Mouse (Mus musculus) embryonic facial prominence, embryonic 11.5 days (tissue): Measurements from ENCODE around the gene Tardbp. TPM values are rescaled to one million over a fixed set of nuclear protein-coding genes. Genes with fewer than 3 reads are reported as not detected.
A peak's percentile ranks its signal among the peaks of the same experiment; 100 is the strongest.

Source experiments
- ATAC-seq: fragments of 200-750 bp; cut with Nextera tagmentation; replicated peaks from 2 replicates; pipeline ENCODE4 v1.8.0; 2017; ENCODE audit warnings: low read depth; ENCODE audit not compliant: insufficient number of reproducible peaks, low FRiP score, low TSS enrichment
- DNase-seq: peaks from one replicate; pipeline ENCODE4 v3.0.0-alpha.2; 2015; ENCODE audit warnings: low spot score
- H3K27ac ChIP-seq: fragments of 300-500 bp; sonication (generic); replicated peaks from 2 replicates; pipeline ENCODE4 v1.5.1; 2014; ENCODE audit warnings: mild to moderate bottlenecking, low read depth, low read length, control low read depth
- H3K27me3 ChIP-seq: fragments of 300-500 bp; sonication (generic); 2 replicates; pipeline ENCODE4 v1.6.1; 2014; ENCODE audit warnings: mild to moderate bottlenecking, low read length, moderate library complexity, mixed read lengths; ENCODE audit not compliant: control insufficient read depth, insufficient read depth
- H3K36me3 ChIP-seq: fragments of 300-500 bp; sonication (generic); replicated peaks from 2 replicates; pipeline ENCODE4 v1.6.1; 2014; ENCODE audit warnings: low read depth, mild to moderate bottlenecking, low read length, moderate library complexity, mixed read lengths; ENCODE audit not compliant: control insufficient read depth, insufficient read depth
- H3K4me1 ChIP-seq: fragments of 300-500 bp; sonication (generic); 2 replicates; pipeline ENCODE4 v1.6.1; 2014; ENCODE audit warnings: low read length, mixed read lengths; ENCODE audit not compliant: control insufficient read depth, insufficient read depth
- H3K4me2 ChIP-seq: fragments of 300-500 bp; sonication (generic); 2 replicates; pipeline ENCODE4 v1.6.1; 2014; ENCODE audit warnings: low read depth, mild to moderate bottlenecking, control low read depth, low read length, moderate library complexity
- H3K4me3 ChIP-seq: fragments of 300-500 bp; sonication (generic); 2 replicates; pipeline ENCODE4 v1.5.1; 2014; ENCODE audit warnings: low read depth, low read length, control low read depth
- H3K9ac ChIP-seq: fragments of 300-500 bp; sonication (generic); replicated peaks from 2 replicates; pipeline ENCODE4 v1.6.1; 2014; ENCODE audit warnings: mild to moderate bottlenecking, control low read depth, low read length
- H3K9me3 ChIP-seq: fragments of 300-500 bp; sonication (generic); replicated peaks from 2 replicates; pipeline ENCODE4 v1.6.1; 2016; ENCODE audit warnings: mild to moderate bottlenecking, low read length, inconsistent platforms, mixed read lengths; ENCODE audit not compliant: control insufficient read depth
- WGBS: fragments of 180-500 bp; shearing (Covaris S2); extraction: QIAGEN DNeasy Blood & Tissue Kit; methylation state at CpG from one replicate; pipeline ENCODE4 v1.1.7; 2014; 5-methylcytosine and 5-hydroxymethylcytosine counted together
- polyA plus RNA-seq: library from polyadenylated mRNA; unstranded; fragments of >200 nt; fragmentation: Nextera tagmentation; extraction: Ambion mirVana; gene quantifications from 2 replicates; pipeline ENCODE4 v1.2.1, GENCODE M21; 2014

Gene Tardbp
- polyA plus RNA-seq, 1 experiment from 2014 or later: 240 TPM

DNA sequence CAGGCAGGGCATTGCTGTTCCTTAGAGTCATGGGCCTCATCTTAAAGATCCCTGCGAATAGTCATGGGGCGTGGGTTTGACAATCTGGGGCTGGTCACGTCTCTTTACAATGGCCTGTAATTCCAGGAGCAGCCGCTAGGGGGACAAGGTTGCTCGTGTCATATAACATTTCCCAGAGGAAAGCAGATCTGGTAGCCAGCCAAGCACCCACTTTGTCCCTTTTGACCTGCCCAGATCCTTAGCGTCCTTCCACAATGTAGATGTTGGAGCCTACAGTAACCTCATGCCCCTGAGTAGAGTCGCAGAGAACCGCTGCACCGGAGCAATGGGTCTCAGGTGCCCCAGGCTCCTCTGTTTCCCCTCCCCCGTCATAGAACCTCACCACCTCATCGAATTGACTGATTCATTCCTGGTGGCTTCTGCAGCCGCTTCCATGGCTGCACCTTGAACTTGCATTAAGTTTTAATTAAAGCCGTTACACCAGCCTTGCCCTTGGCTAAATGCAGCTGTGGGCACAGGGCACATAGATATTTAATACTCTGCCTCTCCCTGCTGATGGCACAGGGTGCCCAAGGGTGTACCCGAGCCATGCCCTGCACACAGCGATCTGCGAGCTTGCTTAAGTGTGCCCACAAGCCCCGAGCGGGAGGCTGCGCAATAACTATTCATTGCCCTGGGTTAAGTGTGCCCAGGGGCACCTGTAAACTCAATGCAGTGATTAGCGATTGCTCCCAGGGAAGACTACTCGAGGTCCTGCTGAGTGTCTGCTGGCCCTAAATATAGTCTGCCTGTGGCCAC is 35.5 kb upstream of the Tardbp start:
- Histone ChIP-seq H3K4me1 (no peaks in the 10 kb centered on the region), H3K4me3 (no peak overlapping the region), H3K4me2 (no peak overlapping the region), H3K9me3 (no peaks in the 10 kb centered on the region), H3K27ac (no peak overlapping the region), H3K36me3 (no peaks in the 10 kb centered on the region), H3K27me3 (no peaks in the 10 kb centered on the region), H3K9ac (no peak overlapping the region)
- WGBS: 39% methylated on average over 21 of the region's 21 CpGs
- no peak for ATAC-seq
- peak; percentile 85 for DNase-seq

DNA sequence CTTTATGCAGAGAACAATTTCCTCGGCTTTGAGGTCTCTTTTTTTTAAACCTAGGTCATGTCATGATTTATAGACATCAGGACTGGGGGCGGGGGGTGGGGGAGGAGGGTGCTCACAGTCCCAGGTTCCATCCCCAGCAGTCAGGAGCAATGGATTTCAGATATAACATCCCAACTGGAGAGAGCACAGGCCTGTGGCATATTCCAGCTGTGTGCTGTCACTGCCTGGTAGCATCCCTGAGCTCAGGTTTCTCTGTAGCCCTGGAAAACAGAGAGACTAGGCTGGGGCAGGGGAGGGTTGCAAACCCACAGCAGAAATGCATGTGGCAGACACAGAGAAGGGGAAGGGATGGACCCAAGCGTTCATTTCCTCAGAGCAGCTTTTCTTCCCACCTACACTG is 33.4 kb upstream of the Tardbp start:
- Histone ChIP-seq H3K4me2 (no peak overlapping the region), H3K27me3 (no peaks in the 10 kb centered on the region), H3K27ac (no peak overlapping the region), H3K9me3 (no peaks in the 10 kb centered on the region), H3K4me3 (no peak overlapping the region), H3K4me1 (no peaks in the 10 kb centered on the region), H3K36me3 (no peaks in the 10 kb centered on the region), H3K9ac (no peak overlapping the region)
- WGBS: 52% methylated on average over 3 of the region's 3 CpGs
- DNase-seq: no peak
- ATAC-seq: no peak

DNA sequence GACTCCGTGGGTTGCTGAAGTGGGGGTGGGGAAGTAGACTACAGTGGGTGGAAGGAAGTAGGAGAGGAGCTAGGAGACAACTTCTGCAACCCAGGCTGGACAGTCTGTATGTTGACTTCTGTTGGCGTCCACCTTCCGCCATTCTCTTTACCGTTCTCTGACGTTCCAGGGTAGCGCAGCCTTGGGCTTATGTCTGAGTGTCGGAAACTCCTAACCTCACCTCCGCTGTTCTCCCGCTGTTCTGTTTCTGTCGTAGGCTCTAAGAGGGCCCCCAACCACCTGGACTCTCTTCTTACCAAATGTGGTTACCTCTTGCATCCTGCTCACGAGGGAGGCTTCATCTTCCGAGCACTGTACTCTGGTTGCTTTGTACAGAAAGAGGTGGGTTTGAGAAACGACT is 31.0 kb upstream of the Tardbp start:
- Histone ChIP-seq H3K9ac (no peak overlapping the region), H3K4me1 (no peaks in the 10 kb centered on the region), H3K4me2 (no peak overlapping the region), H3K36me3 (no peaks in the 10 kb centered on the region), H3K27ac (no peak overlapping the region), H3K27me3 (no peaks in the 10 kb centered on the region), H3K4me3 (no peak overlapping the region), H3K9me3 (no peaks in the 10 kb centered on the region)
- no peak for ATAC-seq
- WGBS: 84% methylated on average over 13 of the region's 13 CpGs
- DNase-seq: no peak

DNA sequence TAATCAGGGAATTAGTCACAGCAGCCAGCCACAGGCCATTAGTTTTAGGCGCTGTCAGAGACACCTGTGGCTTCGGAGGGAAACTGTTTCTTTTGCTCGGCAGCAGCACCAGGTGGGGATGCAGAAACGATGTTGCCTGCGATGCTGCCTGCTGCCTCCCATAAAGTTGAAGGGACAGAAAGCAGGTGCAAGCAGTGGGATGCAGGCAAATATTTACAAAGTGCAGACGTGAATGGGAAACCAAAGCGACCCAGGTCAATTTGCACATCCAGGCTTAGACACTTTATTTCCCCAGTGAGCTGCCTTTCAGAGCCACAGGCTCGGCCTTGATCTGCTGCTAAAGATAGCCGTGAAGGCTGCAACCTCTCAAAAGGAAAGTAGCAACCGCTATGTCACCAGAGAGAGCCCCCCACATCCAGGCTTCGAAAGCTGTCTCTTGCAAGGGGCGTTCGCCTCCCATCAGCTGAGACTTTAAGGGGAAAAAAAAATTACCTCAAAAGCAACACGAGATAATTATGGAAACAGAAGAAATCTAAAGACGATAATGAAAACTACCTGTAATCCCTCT is 30.0 kb upstream of the Tardbp start:
- Histone ChIP-seq H3K9ac (no peak overlapping the region), H3K27ac (no peak overlapping the region), H3K4me3 (no peak overlapping the region), H3K4me1 (no peaks in the 10 kb centered on the region), H3K27me3 (no peaks in the 10 kb centered on the region), H3K36me3 (no peaks in the 10 kb centered on the region), H3K4me2 (no peak overlapping the region), H3K9me3 (no peaks in the 10 kb centered on the region)
- DNase-seq: no peak
- 52% methylated on average over 15 of the region's 15 CpGs for WGBS
- ATAC-seq: no peak

DNA sequence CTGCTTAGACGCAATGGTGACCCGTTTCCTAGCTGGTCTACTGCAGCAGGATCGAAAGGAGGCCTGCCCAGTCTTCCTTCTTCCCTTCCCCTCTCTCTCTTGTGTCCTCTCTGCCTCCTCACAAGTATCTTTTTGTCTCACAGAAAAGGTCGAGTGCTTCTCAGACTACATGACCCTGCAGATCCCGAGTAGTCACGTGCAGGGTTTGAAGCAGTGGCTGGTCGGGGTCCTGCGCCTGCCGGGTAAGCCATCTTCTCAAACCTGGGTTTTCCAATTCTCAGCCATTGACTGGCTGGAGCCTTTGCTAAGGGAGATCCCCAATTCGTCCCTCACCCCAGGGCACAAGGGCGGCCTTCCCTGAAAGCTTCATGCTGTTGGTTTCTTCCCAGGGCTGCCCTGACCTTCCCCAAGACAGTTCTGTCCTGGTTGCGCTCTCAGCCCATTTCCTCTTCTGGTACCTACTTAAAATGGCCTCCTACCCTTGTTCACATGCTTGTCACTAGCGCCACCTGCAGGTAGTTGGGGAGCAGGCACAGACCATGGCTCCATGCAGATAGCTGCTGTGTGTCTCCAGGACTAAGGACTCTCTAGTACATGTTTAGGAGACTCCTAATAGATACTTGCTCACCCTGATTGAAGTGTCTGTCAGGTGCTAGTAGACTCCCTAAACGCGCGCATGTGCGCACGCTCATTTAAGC is 28.0 kb upstream of the Tardbp start:
- DNase-seq: peak; percentile 27
- H3K9me3 ChIP-seq: no peaks in the 10 kb centered on the region
- WGBS: 86% methylated on average over 18 of the region's 18 CpGs
- H3K4me2 ChIP-seq: no peak overlapping the region
- H3K27ac ChIP-seq: no peak overlapping the region
- H3K9ac ChIP-seq: no peak overlapping the region
- H3K36me3 ChIP-seq: no peaks in the 10 kb centered on the region
- no peaks in the 10 kb centered on the region for H3K4me1 ChIP-seq
- no peak overlapping the region for H3K4me3 ChIP-seq
- ATAC-seq: no peak
- H3K27me3 ChIP-seq: no peaks in the 10 kb centered on the region

DNA sequence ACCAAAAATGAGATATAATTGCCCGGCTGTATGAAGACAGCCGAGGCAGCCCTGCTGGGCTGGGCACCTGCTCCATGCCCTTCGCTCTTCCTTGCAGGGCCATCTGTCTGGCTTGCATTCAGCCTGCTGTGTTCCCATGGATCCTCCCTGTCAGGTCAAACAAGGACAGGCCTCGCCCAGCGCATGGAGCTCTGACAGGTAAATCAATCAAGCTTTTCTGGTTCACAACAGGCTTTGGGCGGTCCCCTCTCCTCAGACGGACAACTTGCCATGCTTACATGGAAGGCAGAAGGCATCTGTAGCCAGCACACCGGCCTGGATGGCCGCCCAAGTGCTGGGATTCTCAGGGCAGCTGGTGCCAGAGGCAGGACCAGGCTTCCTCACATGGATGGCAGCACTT is 24.2 kb upstream of the Tardbp start:
- DNase-seq: no peak
- Histone ChIP-seq H3K9ac (no peak overlapping the region), H3K4me3 (no peak overlapping the region), H3K27me3 (no peaks in the 10 kb centered on the region), H3K9me3 (no peaks in the 10 kb centered on the region), H3K27ac (no peak overlapping the region), H3K36me3 (no peaks in the 10 kb centered on the region), H3K4me1 (no peaks in the 10 kb centered on the region), H3K4me2 (no peak overlapping the region)
- no peak for ATAC-seq
- WGBS: 78% methylated on average over 9 of the region's 9 CpGs

DNA sequence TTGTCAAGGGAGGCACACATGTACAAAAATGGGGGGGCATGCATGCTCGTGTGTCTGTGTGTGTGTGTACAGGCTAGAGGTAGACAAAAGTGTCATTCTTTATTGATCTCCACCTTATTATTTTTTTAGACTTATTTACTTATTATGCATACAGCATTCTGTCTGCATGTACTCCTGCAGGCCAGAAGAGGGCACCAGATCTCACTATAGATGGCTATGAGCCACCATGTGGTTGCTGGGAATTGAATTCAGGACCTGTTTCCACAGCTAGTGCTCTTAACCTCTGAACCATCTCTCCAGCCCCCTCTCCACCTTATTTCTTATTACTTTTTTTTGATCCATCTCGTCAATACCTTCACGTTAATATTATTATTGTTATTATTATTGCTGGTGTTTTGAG is 22.5 kb upstream of the Tardbp start:
- H3K4me2 ChIP-seq: no peak overlapping the region
- no peak overlapping the region for H3K27ac ChIP-seq
- no peaks in the 10 kb centered on the region for H3K27me3 ChIP-seq
- H3K9me3 ChIP-seq: no peaks in the 10 kb centered on the region
- DNase-seq (no peak), ATAC-seq (no peak)
- no peaks in the 10 kb centered on the region for H3K36me3 ChIP-seq
- WGBS: 67% methylated on average over 3 of the region's 3 CpGs
- H3K4me1 ChIP-seq: no peaks in the 10 kb centered on the region
- no peak overlapping the region for H3K4me3 ChIP-seq
- no peak overlapping the region for H3K9ac ChIP-seq

DNA sequence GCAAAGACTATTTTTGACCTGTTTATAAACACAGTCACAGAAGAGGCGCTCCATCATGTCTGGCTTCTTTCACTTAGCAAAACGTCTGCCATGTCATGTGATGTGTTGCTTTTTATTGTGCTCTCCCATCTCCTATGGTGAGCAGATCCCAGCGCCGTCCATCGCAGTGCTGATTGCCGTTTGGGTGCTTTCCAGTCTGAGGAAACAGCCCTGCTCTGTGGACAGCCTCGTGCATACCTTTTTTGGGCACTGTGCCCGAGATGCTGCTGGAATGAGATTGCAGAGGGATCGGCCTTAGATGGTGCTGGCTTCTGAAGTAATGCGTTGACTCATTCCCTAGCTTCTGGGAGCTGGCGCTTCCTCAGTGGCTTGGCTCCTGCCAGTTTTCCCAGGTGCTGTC is 19.8 kb upstream of the Tardbp start:
- Histone ChIP-seq H3K4me3 (no peak overlapping the region), H3K36me3 (no peaks in the 10 kb centered on the region), H3K4me2 (no peak overlapping the region), H3K9me3 (no peaks in the 10 kb centered on the region), H3K4me1 (no peaks in the 10 kb centered on the region), H3K27ac (no peak overlapping the region), H3K9ac (no peak overlapping the region), H3K27me3 (no peaks in the 10 kb centered on the region)
- WGBS: 79% methylated on average over 11 of the region's 11 CpGs
- DNase-seq: no peak
- no peak for ATAC-seq
